Mouse (Mus musculus): ENCODE results near the gene Dmap1.

- no peak for TF ChIP-seq POLR2A (IDR thresholded peaks at IDR 0.05; ENCODE audit: borderline replicate concordance, low read depth, low read length)
- TF ChIP-seq CTCF (IDR thresholded peaks at IDR 0.05; ENCODE audit: low read depth, low read length) = no peak
Measured at GRCm38 (mm10) chr4:117633527-117633926, 48.5 kb downstream of the Dmap1 start.
